Mouse (Mus musculus) CH12.LX (cell line): ENCODE results near the gene Lima1.

Experiments used
- BHLHE40 ChIP-seq: IDR thresholded peaks from 2 replicates; pipeline ENCODE4 v1.6.1; 2011; ENCODE audit warnings: mild to moderate bottlenecking, low read depth, low read length, improper control_type of control experiment
- CHD2 ChIP-seq: IDR thresholded peaks from 2 replicates; pipeline ENCODE4 v1.6.1; 2011; ENCODE audit warnings: low read length, improper control_type of control experiment
- CTCF ChIP-seq, 2 experiments: IDR thresholded peaks in 1 of 2; conservative IDR thresholded peaks in 1 of 2; 2 replicates each; pipeline ENCODE4 v1.5.1; 2011 to 2012; ENCODE audit warnings: low read depth in 2 of 2, low read length in 2 of 2, improper control_type of control experiment in 1 of 2, inconsistent platforms in 1 of 2, mild to moderate bottlenecking in 1 of 2, moderate library complexity in 1 of 2
- EP300 ChIP-seq: IDR thresholded peaks from 2 replicates; pipeline ENCODE4 v1.6.1; 2011; ENCODE audit warnings: low read length, improper control_type of control experiment
- GABPA ChIP-seq: IDR thresholded peaks from 2 replicates; pipeline ENCODE4 v1.6.1; 2012; ENCODE audit warnings: low read depth, low read length, improper control_type of control experiment, inconsistent platforms; ENCODE audit not compliant: insufficient replicate concordance
- KAT2A ChIP-seq: IDR thresholded peaks from 2 replicates; pipeline ENCODE4 v1.6.1; 2012; ENCODE audit warnings: low read length, improper control_type of control experiment, inconsistent platforms; ENCODE audit not compliant: insufficient replicate concordance
- MAFK ChIP-seq: IDR thresholded peaks from 2 replicates; pipeline ENCODE4 v1.6.1; 2011; ENCODE audit warnings: low read length, improper control_type of control experiment; ENCODE audit not compliant: insufficient replicate concordance
- MYC ChIP-seq: IDR thresholded peaks from 2 replicates; pipeline ENCODE4 v1.6.1; 2011; ENCODE audit warnings: low read depth, mild to moderate bottlenecking, improper control_type of control experiment, low read length
- NELFE ChIP-seq: IDR thresholded peaks from 2 replicates; pipeline ENCODE4 v1.6.1; 2011; ENCODE audit warnings: low read depth, low read length, improper control_type of control experiment
- POLR2A ChIP-seq: IDR thresholded peaks from 2 replicates; pipeline ENCODE4 v1.6.1; 2011; ENCODE audit warnings: low read depth, mild to moderate bottlenecking, improper control_type of control experiment, low read length
- RCOR1 ChIP-seq: conservative IDR thresholded peaks from 2 replicates; pipeline ENCODE4 v1.6.1; 2012; ENCODE audit warnings: low read depth, mild to moderate bottlenecking, inconsistent platforms, low read length, improper control_type of control experiment
- TBP ChIP-seq: conservative IDR thresholded peaks from 2 replicates; pipeline ENCODE4 v1.6.1; 2011; ENCODE audit warnings: low read depth, low read length, improper control_type of control experiment
- ZMIZ1 ChIP-seq: IDR thresholded peaks from 2 replicates; pipeline ENCODE4 v1.6.1; 2012; ENCODE audit warnings: low read depth, mild to moderate bottlenecking, inconsistent platforms, low read length, improper control_type of control experiment
- ZNF384 ChIP-seq: IDR thresholded peaks from 2 replicates; pipeline ENCODE4 v1.6.1; 2012; ENCODE audit warnings: low read depth, low read length, improper control_type of control experiment, inconsistent platforms

DNA sequence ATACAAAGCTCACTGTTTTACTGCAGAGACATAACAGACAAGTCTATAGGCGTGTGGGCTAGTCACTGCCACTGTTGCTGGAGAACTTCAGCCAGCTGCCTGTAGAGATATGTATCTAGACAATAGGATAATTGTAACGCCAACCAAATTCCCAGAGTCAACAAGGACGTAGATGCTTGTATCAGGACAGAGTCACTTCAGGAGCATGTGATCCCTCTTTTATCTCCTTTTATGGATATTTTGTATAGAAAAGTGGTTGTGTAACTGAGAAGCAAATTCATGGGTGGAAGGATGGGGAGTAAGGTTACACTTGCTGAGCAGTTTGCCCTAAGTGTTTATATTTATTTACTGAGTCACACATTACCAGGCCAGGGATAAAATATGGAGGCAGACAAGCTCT is 25.0 kb downstream of the Lima1 start:
- TF ChIP-seq CTCF (conservative IDR thresholded peaks at IDR 0.05 in 1 of 2, IDR thresholded peaks at IDR 0.05 in 1 of 2; ENCODE audit: low read depth in 2 of 2, low read length in 2 of 2) (no peak), BHLHE40 (no peak), MAFK (no peak), ZNF384 (no peak), GABPA (no peak), TBP (no peak), ZMIZ1 (no peak), POLR2A (no peak), EP300 (no peak), NELFE (no peak), KAT2A (no peak), MYC (no peak), CHD2 (no peak), RCOR1 (no peak)
